Mouse (Mus musculus) heart, adult 2 months (tissue): Measurements from ENCODE around the gene Usf1. TPM values are rescaled to one million over a fixed set of nuclear protein-coding genes. Genes with fewer than 3 reads are reported as not detected.

Experiments
- DNase-seq, 2 experiments: peaks; one replicate each; pipeline ENCODE4 v3.0.0; 2021
- H3K27ac ChIP-seq: fragments of 200-600 bp; 2 replicates; pipeline ENCODE4 v1.8.1; 2022
- H3K27me3 ChIP-seq: fragments of 200-500 bp; 2 replicates; pipeline ENCODE4 v1.6.1; 2012; ENCODE audit warnings: mild to moderate bottlenecking, low read length, inconsistent platforms, mixed read lengths; ENCODE audit not compliant: control insufficient read depth, insufficient read depth
- H3K36me3 ChIP-seq: fragments of 200-500 bp; 2 replicates; pipeline ENCODE4 v1.6.1; 2012; ENCODE audit warnings: low read length, inconsistent platforms; ENCODE audit not compliant: control insufficient read depth, insufficient read depth
- H3K4me1 ChIP-seq: fragments of 200-500 bp; 2 replicates; pipeline ENCODE4 v1.6.1; 2011; ENCODE audit warnings: low read length; ENCODE audit not compliant: control insufficient read depth, insufficient read depth
- H3K4me3 ChIP-seq: fragments of 200-600 bp; 2 replicates; pipeline ENCODE4 v1.8.1; 2022
- H3K79me2 ChIP-seq: fragments of 200-500 bp; replicated peaks from 2 replicates; pipeline ENCODE4 v1.6.1; 2012; ENCODE audit warnings: mild to moderate bottlenecking, inconsistent platforms, low read length, moderate library complexity, mixed read lengths; ENCODE audit not compliant: control insufficient read depth, insufficient read depth
- H3K9ac ChIP-seq: fragments of 200-500 bp; 2 replicates; pipeline ENCODE4 v1.6.1; 2012; ENCODE audit warnings: low read depth, mild to moderate bottlenecking, control low read depth, inconsistent platforms, low read length, mixed read lengths
- CTCF ChIP-seq: fragments of 200-600 bp; IDR thresholded peaks from 2 replicates; pipeline ENCODE4 v1.8.1; 2022; ENCODE audit warnings: antibody characterized with exemption, mild to moderate bottlenecking, moderate library complexity
- EP300 ChIP-seq: fragments of 200-500 bp; IDR thresholded peaks from 2 replicates; pipeline ENCODE4 v1.6.1; 2011; ENCODE audit warnings: low read depth, low read length, control low read depth; ENCODE audit not compliant: insufficient read depth
- POLR2A ChIP-seq: fragments of 200-500 bp; IDR thresholded peaks from 2 replicates; pipeline ENCODE4 v1.6.1; 2011; ENCODE audit warnings: mild to moderate bottlenecking, low read depth, low read length, control low read depth; ENCODE audit not compliant: insufficient read depth
- WGBS: fragments of 180-500 bp; shearing (Covaris S2); methylation state at CpG from one replicate; pipeline ENCODE4 v1.1.7; 2018; 5-methylcytosine and 5-hydroxymethylcytosine counted together
- intact Hi-C: fragments of 180-260 bp; cut with DNase I; formaldehyde crosslinking; loops from one replicate; pipeline ENCODE4 v1.15.1; 2025
- polyA plus RNA-seq: library from polyadenylated mRNA; depleted of rRNA; stranded (reverse); fragments of >200 nt; gene quantifications from 2 replicates; pipeline ENCODE4 v1.2.3, GENCODE M21; 2012
- total RNA-seq, 2 experiments: library from RNA; stranded (reverse); gene quantifications; 2 replicates each; pipeline ENCODE4 v1.2.3; 2021

The Usf1 gene
- total and polyA plus RNA-seq, 3 experiments = 38.4 to 47.8 (median 46.6) TPM

DNA sequence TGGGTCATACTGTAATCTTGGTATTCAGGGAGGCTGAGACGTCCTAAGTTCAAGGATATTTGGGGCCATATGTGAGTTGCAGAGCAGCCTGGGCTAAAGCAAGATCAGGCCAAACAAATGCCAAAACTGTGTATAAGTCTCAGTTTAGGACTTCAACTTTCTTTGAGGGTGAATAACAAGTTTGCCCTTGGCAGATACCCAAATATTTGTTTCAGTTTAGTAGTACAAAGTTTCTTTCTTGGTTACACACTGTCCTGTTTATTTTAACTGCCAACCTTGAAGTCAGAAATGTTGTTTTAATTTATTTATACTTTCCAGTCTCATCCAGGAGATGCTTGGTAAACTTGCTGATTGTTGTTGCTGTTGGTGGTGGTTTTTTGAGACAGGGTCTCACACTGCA, 24.9 kb downstream of the Usf1 start:
- Histone ChIP-seq H3K4me3 (no peak overlapping the region), H3K27ac (no peak overlapping the region), H3K36me3 (no peaks in the 10 kb centered on the region; the same call in 1 of the 2 replicates), H3K4me1 (peaks cover 4% of the 10 kb centered on the region), H3K27me3 (no peaks in the 10 kb centered on the region), H3K79me2 (no peaks in the 10 kb centered on the region), H3K9ac (no peak overlapping the region)
- intact Hi-C loops = loop anchor here (5.0 kb wide), 1 partner anchor 36 kb away; no protein-coding TSS in a partner anchor
- 89% methylated on average over 1 of the region's 1 CpGs for WGBS
- no peak for TF ChIP-seq POLR2A
- no peak for TF ChIP-seq EP300
- TF ChIP-seq CTCF = no peak
- no peak for DNase-seq

DNA sequence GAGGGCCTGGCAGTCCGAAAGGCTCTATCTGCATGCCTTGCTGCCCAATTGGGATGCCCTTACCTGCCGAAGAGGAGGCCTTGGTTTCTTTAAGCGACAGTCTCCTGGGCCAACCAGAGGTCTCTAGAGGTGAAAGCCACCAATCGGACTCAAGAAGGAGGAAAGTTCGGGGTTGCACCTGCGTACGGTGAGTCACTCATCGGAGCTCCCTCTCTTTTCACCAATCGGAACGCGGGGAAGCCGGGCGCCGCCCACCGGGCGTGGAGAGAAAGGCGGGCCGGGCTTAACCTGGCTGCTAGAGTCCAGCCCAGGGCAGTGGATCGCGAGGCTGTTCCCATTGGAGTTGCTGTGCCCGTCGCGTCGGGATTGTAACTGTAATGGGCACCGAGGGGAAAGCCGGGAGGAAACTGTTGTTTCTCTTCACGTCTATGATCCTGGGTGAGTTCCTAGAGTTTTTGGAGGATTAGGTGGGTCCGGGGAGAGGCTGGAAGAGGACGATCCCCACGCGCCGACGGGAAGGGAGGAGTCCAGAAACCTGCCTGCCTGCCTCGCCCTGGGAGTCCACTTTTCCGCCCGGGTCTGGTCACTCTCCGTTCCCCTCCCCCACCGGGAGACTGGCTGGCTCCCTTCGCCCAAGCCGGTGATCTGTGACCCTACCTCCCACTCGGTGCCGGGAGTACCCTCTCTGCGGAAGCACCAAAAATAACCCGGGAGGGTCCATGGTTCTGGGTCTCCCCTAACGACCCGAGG, 26.3 kb downstream of the Usf1 start, which contains the start of gene F11r:
Gene F11r (plus strand): TSS at position 272 of the 750 bp plus-strand sequence.
- Histone ChIP-seq H3K4me3 (peak within 1 kb of the TSS; percentile 59), H3K4me1 (peaks cover 15% of the 10 kb centered on the region), H3K36me3 (no peaks in the 10 kb centered on the region; the same call in 1 of the 2 replicates), H3K27ac (peak within 1 kb of the TSS; percentile 87), H3K27me3 (no peaks in the 10 kb centered on the region), H3K79me2 (no peaks in the 10 kb centered on the region), H3K9ac (peak within 1 kb of the TSS; percentile 74)
- TF ChIP-seq EP300 (0 out of 2 replicates have a peak, but pooled peaks have one; percentile 3), CTCF (peak; percentile 54), POLR2A (peak; percentile 95)
- intact Hi-C loops = loop anchor here (1.0 to 5.0 kb wide), 2 partner anchors 25 to 35 kb away; no protein-coding TSS in a partner anchor
- WGBS = 2% methylated on average over 46 of the region's 46 CpGs
- DNase-seq = peak; percentile 88 to 89

DNA sequence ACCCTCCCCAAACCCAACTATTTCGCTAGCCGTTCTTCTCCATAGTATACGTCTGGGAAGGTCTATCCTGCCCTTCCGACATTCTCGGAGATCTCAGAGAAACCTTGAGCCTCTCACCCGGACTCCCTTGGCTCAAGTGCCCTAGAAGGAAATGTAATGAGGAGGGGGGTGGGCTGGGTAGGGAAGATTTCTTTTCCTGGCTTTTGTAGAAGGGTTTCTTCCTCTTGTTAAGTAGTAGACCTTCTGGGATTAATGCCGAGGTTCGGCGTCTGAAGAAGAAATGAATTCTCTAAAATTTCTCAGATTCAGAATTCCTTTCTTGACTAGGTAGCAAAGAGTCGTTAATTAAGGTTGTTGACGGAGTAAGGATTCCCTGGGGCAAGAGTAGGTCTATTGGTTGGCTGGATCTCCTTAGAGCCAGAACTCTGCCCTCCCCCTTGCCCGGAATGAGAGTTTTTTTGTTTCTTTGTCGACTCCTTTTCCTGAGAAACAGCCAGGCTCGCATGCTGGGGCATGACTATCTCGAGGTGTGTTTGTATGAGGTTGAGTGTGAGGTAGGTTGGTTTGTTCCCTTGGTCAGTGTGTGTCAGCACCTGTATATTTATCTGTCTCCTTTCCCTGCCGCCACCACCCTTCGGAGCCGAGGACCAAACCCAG, 27.0 kb downstream of the Usf1 start:
- Histone ChIP-seq H3K36me3 (no peaks in the 10 kb centered on the region; the same call in 1 of the 2 replicates), H3K79me2 (no peaks in the 10 kb centered on the region), H3K4me1 (peaks cover 17% of the 10 kb centered on the region), H3K4me3 (peak overlapping the region; percentile 59), H3K27ac (peak overlapping the region; percentile 87), H3K9ac (peak overlapping the region; percentile 74), H3K27me3 (no peaks in the 10 kb centered on the region)
- 6% methylated on average over 18 of the region's 18 CpGs for WGBS
- TF ChIP-seq POLR2A = no peak
- TF ChIP-seq EP300 = 0 out of 2 replicates have a peak, but pooled peaks have one; percentile 20
- intact Hi-C loops = loop anchor here (5.0 kb wide), 1 partner anchor 34 kb away; no protein-coding TSS in a partner anchor
- DNase-seq = peak in 1 of 2 experiments; percentile 45

DNA sequence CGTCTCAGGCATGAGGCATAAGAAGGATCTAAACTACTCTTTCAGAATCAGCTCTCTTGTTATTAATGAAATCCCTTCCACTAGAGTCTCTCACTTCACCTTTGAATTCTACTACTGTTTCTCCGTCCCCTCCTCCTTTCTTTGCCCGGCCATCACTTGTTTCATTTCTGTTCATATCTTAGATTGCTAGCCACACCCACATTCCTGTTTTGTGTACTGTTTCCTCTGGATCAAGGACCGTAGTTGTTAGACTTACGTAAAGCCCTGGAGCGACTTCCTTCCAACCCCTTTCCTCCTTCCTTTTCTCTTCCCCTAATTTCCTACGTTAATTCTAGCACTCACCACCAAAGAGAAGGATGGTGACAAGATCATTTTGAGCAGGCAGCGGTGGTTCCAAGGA, 28.0 kb downstream of the Usf1 start:
- Histone ChIP-seq H3K27ac (peak overlapping the region; percentile 87), H3K36me3 (no peaks in the 10 kb centered on the region; the same call in 1 of the 2 replicates), H3K4me3 (peak overlapping the region; percentile 59), H3K79me2 (peaks cover 3% of the 10 kb centered on the region), H3K27me3 (no peaks in the 10 kb centered on the region), H3K4me1 (peaks cover 19% of the 10 kb centered on the region), H3K9ac (peak overlapping the region; percentile 11)
- WGBS = 26% methylated on average over 8 of the region's 8 CpGs
- no peak for DNase-seq
- intact Hi-C loops = loop anchor here (5.0 kb wide), 1 partner anchor 33 kb away; no protein-coding TSS in a partner anchor
- TF ChIP-seq CTCF = no peak
- no peak for TF ChIP-seq POLR2A
- TF ChIP-seq EP300 = no peak

DNA sequence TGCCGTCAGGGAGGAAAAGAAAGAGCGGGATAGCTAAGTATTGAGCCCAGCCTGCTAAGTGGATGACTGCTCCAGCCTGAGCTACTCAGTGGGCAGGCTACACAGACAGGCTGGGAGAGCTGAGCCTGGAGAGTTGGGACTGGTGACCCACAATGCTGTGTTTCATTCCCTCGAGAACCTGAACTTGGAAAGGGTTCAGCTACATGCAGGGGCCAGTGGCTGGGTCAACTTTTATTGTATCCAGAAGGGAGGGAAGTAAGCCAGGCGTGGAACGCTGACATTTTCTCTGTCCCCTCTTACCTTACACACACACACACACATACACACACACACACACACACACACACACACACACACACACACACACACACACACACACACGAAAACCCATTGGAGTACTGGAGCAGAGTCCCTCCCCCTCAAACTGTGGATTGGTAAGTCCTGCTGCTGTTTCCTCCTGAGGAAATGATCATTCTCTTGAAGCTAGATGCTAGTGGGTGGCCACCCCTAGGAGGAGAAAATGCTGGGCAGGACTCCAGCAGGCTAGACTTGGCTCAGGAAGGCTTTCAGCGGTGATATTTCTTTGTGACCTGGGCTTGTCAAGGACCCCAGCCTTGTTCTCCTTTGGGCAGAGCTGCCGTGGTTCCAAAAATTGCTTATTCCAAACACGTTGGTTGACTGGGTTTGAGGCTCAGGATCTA, 29.1 kb downstream of the Usf1 start:
- peak overlapping the region; percentile 59 for H3K4me3 ChIP-seq
- no peaks in the 10 kb centered on the region; the same call in 1 of the 2 replicates for H3K36me3 ChIP-seq
- peaks cover 3% of the 10 kb centered on the region for H3K79me2 ChIP-seq
- no peaks in the 10 kb centered on the region for H3K27me3 ChIP-seq
- H3K4me1 ChIP-seq = peaks cover 19% of the 10 kb centered on the region
- peak overlapping the region; percentile 11 for H3K9ac ChIP-seq
- peak; percentile 77 to 84 for DNase-seq
- peak overlapping the region; percentile 87 for H3K27ac ChIP-seq
- 0 out of 2 replicates have a peak, but pooled peaks have one; percentile 44 for TF ChIP-seq EP300
- peak; percentile 38 for TF ChIP-seq CTCF
- TF ChIP-seq POLR2A = peak; percentile 52; the same call in 1 of the 2 replicates
- intact Hi-C loops = no loop called here
- 9% methylated on average over 9 of the region's 9 CpGs for WGBS
